Mouse (Mus musculus) intestine, embryonic 16.5 days (tissue): ENCODE data around the gene Ift81. TPM values are rescaled to one million over a fixed set of nuclear protein-coding genes. Genes with fewer than 3 reads are reported as not detected.

Experiments
- ATAC-seq: fragments of 200-750 bp; cut with Nextera tagmentation; 2 replicates; pipeline ENCODE4 v1.8.0; 2017; ENCODE audit warnings: moderate TSS enrichment, moderate library complexity
- H3K27ac ChIP-seq: fragments of 300-500 bp; sonication (generic); 2 replicates; pipeline ENCODE4 v1.5.1; 2014; ENCODE audit warnings: mild to moderate bottlenecking, low read length
- H3K27me3 ChIP-seq: fragments of 300-500 bp; sonication (generic); replicated peaks from 2 replicates; pipeline ENCODE4 v1.6.1; 2014; ENCODE audit warnings: low read length, control low read depth, mixed read lengths; ENCODE audit not compliant: control insufficient read depth, insufficient read depth
- H3K36me3 ChIP-seq: fragments of 300-500 bp; sonication (generic); 2 replicates; pipeline ENCODE4 v1.6.1; 2014; ENCODE audit warnings: low read length, control low read depth; ENCODE audit not compliant: control insufficient read depth, insufficient read depth
- H3K4me1 ChIP-seq: fragments of 300-500 bp; sonication (generic); 2 replicates; pipeline ENCODE4 v1.6.1; 2014; ENCODE audit warnings: low read length, control low read depth, mixed read lengths; ENCODE audit not compliant: control insufficient read depth, insufficient read depth
- H3K4me2 ChIP-seq: fragments of 300-500 bp; sonication (generic); 2 replicates; pipeline ENCODE4 v1.6.1; 2014; ENCODE audit warnings: low read depth, low read length, control low read depth
- H3K4me3 ChIP-seq: fragments of 300-500 bp; sonication (generic); 2 replicates; pipeline ENCODE4 v1.5.1; 2014; ENCODE audit warnings: mild to moderate bottlenecking, low read length
- H3K9ac ChIP-seq: fragments of 300-500 bp; sonication (generic); 2 replicates; pipeline ENCODE4 v1.6.1; 2014; ENCODE audit warnings: low read depth, low read length
- H3K9me3 ChIP-seq: fragments of 300-500 bp; sonication (generic); 2 replicates; pipeline ENCODE4 v1.6.1; 2016; ENCODE audit warnings: low read length, control low read depth; ENCODE audit not compliant: control insufficient read depth
- WGBS: fragments of 180-500 bp; shearing (Covaris S2); extraction: QIAGEN DNeasy Blood & Tissue Kit; methylation state at CpG from one replicate; pipeline ENCODE4 v1.1.7; 2014; 5-methylcytosine and 5-hydroxymethylcytosine counted together
- polyA plus RNA-seq: library from polyadenylated mRNA; unstranded; fragments of >200 nt; fragmentation: Nextera tagmentation; extraction: Ambion mirVana; gene quantifications from 2 replicates; pipeline ENCODE4 v1.2.1, GENCODE M21; 2015

Gene Ift81
- polyA plus RNA-seq, 1 experiment from 2014 or later: 24.2 TPM

DNA sequence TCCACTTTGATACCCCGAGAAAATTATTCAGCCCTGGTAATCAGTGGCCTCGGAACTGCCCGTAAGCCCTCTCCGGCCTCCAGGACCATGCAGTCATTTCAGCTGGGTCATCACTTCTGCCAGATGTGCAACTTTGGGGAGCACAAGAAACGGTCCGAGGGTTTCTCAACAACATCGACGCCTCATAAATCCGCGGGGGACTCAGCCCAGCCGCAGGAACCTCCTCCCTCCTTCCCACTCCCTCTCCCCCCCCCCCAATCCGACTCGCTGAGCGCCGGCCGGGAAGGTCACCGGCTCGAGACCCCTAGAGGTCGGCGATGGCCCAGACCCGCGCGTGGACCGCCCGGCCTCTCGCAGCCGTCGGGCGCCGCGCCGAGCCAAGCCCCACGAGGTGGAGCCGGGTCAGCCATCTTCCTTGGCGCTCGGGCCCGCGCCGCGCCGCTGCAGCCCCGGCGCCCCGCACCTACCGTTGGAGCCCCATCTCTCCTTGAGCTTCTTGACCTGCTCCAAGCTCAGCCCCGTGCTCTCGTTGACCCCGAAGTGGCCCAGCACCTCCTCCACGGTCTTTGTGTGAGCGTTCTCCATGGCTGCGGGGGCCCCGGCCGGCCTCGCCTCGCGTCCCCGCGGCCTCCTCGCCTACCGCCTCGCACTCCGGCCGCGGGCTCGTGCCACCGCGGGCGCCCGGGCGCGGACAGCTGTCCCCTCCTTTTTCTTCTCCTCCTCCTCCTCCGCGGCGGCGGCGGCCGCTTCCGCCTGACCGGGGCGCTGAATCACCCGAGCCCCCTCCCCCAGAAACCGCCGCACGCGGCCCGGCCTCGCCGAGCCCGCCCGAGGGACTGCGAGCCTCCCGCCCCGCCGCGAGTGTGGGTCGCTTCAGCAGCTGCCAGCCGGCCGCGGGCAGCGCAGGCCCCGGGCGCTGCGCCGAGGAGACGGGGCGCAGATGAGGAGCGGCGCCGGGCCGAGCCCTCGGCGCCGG is 112.9 kb downstream of the Ift81 start:
- peak overlapping the region; percentile 45 for H3K4me2 ChIP-seq
- peak overlapping the region; percentile 97 for H3K27ac ChIP-seq
- under 1% methylated on average over 110 of the region's 113 CpGs for WGBS
- H3K36me3 ChIP-seq: peaks cover 3% of the 10 kb centered on the region; the same call in 1 of the 2 replicates
- peaks cover 13% of the 10 kb centered on the region for H3K4me1 ChIP-seq
- ATAC-seq: peak; percentile 52
- H3K9ac ChIP-seq: peak overlapping the region; percentile 96
- peak overlapping the region; percentile 98 for H3K4me3 ChIP-seq
- no peaks in the 10 kb centered on the region for H3K9me3 ChIP-seq
- H3K27me3 ChIP-seq: no peaks in the 10 kb centered on the region

DNA sequence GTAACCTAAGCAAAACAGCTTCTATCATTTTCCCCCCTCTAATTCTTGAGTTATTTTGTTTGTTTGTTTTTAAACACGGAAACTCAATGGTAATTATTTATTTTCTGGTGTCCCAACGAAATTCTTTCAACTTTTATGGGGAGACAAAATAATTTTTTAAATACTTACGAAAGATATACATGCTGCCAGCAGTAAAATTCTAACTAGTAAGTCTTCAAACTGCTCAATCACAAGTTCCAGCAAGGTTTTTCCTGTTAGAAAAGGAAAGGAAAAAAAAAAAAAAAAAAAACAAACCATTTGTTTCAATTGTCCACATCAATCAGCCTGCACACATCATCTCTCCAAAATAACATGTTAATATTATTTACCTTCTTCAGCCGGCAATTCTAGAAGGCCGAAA is 113.8 kb downstream of the Ift81 start:
- no peaks in the 10 kb centered on the region for H3K27me3 ChIP-seq
- peaks cover 13% of the 10 kb centered on the region for H3K4me1 ChIP-seq
- peak overlapping the region; percentile 96 for H3K9ac ChIP-seq
- no peak for ATAC-seq
- H3K4me3 ChIP-seq: peak overlapping the region; percentile 98
- H3K36me3 ChIP-seq: peaks cover 3% of the 10 kb centered on the region; the same call in 1 of the 2 replicates
- H3K4me2 ChIP-seq: peak overlapping the region; percentile 67
- H3K27ac ChIP-seq: no peak overlapping the region
- 17% methylated on average over 5 of the region's 5 CpGs for WGBS
- no peaks in the 10 kb centered on the region for H3K9me3 ChIP-seq

Other genes with a start within 250 kb of the Ift81 start
- 55.0 and 59.2 TPM in 2 replicates for gene Gpn3, start 242.6 kb downstream of the Ift81 start, polyA plus RNA-seq
- 31.8 and 34.0 TPM in 2 replicates for gene Fam216a, start 242.2 kb downstream of the Ift81 start, polyA plus RNA-seq
- gene Arpc3, start 222.6 kb downstream of the Ift81 start, polyA plus RNA-seq: 161 and 164 TPM in 2 replicates
- gene Anapc7, start 192.8 kb downstream of the Ift81 start, polyA plus RNA-seq: 35.9 and 40.1 TPM in 2 replicates
- gene Atp2a2, start 112.3 kb downstream of the Ift81 start, polyA plus RNA-seq: 20.4 and 27.2 TPM in 2 replicates
- 2.1 and 2.9 TPM in 2 replicates for gene P2rx7, start 29.4 kb upstream of the Ift81 start, polyA plus RNA-seq
- 59.6 and 62.6 TPM in 2 replicates for gene P2rx4, start 93.0 kb upstream of the Ift81 start, polyA plus RNA-seq
- gene Camkk2, start 164.9 kb upstream of the Ift81 start, polyA plus RNA-seq: 15.0 and 17.1 TPM in 2 replicates
- gene Anapc5, start 206.8 kb upstream of the Ift81 start, polyA plus RNA-seq: 322 and 351 TPM in 2 replicates
- 26.9 and 32.4 TPM in 2 replicates for gene Rnf34, start 235.5 kb upstream of the Ift81 start, polyA plus RNA-seq